Mouse (Mus musculus): ENCODE measurements around the gene Pkd2l1.

Gene Pkd2l1

DNA sequence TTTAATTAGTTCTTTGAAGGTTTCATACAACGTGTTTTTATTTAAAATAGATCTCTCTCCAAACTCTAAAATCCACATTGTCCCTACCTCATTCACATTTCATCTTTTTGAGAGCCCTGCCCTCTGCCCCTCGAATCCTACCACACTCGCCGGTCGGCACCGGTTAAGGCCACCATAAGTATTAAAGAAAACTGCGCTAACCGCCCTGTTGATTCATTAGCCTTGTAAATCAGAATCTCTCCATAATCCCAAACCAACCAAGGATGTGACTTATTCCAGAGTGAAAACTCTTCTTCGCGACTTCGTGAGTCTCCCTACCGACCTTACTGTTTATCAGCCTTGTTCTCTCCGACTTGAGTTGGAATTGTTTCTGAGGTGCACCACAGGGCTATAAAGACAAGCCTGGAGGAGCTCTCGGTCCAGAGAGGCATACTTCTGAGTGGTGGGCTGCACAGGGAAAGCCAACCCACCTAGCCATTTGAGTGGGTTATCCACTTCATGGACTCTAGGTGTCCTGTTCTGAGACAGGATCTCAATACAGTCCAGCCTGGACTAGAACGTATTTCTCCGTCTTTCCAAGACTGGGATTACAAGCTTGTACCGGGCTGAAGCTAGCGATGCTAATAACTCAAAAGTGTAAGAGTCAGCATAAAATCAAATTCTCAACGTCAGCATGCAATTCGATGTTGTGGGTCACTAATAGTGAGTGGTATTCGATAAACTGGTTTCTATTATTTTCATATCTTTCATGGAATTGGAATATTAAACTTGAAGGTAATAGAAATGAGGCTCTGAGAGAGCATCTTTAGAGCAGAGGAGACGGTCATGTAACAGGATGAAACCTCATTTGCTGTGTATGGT is 84.4 kb downstream of the Pkd2l1 start:
- no peak for DNase-seq (ENCODE audit: low read depth, low spot score)

DNA sequence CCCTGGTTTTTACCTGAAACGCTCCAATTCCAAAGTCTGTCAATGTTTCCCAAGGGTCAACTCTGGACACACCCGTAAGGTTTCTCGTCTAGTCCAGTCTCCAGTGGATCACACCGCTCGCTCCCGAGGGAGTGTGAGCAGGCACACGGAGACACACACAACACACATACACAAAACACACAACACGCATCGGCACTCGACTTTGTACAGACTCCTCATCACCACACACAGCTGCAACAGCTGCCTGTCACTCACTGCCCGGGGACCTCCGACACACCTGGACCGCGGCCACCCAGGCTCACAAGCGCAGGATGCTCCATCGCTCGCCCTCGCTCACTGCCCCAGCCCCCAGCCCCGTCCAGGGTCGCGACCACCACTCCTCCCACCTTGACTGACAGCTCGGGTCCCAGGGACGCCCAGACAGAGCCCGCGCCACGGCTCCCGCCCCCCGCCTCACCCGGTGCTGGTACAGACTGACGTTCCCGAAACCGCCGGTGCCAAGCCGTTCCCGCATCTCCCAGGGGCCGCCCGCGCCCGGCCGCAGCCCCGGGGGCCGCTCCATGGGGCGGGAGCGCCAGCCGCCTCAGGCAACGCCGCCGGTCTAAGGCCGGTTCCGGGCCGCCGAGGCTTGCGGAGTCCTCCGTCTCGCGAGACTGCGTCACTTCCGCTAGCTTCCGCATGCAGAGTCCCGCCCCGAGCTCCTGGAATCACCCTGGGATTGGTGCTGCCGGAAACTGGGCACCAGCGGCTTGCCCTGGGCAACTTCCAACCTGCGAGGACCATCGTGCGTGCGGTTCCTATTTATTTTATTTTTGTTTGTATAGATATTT is 85.2 kb downstream of the Pkd2l1 start, which contains the start of gene Chuk:
Gene Chuk (minus strand): TSS at position 650 of the 830 bp plus-strand sequence.
- DNase-seq (ENCODE audit: low read depth, low spot score), result peak; percentile 92

DNA sequence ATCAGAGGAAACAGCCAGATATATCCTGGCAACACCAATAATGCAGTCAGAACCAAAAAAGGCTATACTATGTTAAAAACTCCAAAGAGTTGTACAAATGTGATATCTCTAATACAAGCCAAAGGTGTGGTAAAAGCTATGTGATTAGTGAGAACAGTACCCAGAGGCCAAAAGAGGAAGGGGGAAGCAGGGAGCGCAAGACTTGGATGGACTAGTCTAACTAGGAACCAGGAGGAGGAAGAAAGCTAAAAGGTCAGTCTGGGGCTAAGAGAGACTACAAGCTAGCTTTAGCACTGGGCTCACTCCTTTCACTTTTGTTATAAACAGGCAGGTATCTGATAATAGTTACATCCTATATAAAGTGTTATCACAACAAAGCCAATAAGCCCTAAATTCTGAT is 87.8 kb downstream of the Pkd2l1 start:
- no peak for DNase-seq (ENCODE audit: low read depth, low spot score)

DNA sequence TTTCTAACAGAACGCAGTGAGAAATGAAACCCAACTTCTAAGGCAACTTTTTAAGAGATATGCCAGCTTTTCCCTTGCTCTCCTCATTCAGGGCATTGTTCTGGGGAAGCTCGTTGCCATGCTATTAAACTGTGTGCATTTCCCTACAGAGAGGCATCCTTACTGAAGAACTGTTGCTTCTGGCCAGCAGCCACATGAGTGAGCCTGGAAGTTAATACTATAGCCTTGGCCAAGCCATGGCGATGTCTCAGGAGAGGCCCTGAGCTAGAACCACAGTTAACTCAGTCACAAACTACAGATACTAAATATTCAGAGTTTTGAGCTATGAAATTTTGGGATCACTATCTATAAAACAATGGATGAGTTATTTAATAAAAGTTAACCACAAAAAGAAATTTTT is 89.2 kb downstream of the Pkd2l1 start:
- DNase-seq (ENCODE audit: low read depth, low spot score), result no peak

DNA sequence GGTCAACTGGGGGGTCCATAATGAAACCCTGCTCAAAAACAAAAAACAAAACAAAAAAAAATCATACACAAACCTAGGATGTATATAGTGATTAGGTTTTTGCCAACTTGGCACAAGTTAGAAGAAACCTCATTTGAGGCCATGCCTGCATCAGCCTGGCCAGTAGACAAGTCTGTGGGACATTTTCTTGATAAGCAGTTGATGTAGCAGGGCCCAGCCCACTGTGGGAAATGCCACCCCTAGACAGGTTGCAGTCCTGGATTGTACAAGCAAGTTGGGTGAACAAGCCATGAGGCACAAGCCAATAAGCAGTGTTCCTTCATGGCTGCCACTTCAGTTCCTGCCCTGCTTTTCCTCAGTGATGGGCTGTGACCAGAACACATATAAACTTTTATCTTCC is 91.4 kb downstream of the Pkd2l1 start:
- DNase-seq (ENCODE audit: low read depth, low spot score), result no peak

Measured in ES-CJ7 (cell line).